Mouse (Mus musculus): Measurements from ENCODE around the gene Cblb.

DNA sequence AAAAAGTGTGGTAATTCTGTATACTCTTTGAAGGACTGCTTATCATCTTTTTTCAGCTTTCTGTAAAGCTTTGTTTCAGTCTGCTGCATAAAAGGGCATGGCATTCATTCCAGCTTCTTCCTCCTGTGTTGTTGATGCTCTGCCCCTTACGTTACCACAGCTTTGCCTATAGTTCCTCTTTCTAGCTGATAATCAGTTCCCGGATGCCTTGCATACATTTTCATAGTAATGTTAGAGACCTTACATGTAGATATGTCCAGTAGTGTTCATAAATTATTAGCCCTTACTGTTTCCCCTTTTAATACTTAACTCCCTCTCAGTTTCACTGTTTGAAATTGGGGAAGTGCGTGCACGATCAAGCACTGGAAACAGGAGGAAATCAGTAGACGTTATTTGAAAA, 113.8 kb downstream of the Cblb start:
- no peak for TF ChIP-seq CTCF (IDR thresholded peaks at IDR 0.05; ENCODE audit: borderline replicate concordance, insufficient read depth, low read length)
- TF ChIP-seq POLR2A (IDR thresholded peaks at IDR 0.05; ENCODE audit: low read depth, low read length) = no peak
